In genomic region chr11:97149995-97150410, GRCm38 (mm10) we compare ENCODE assay signal across 8 mouse cellular contexts. TPM values are rescaled to one million over a fixed set of nuclear protein-coding genes. Genes with fewer than 3 reads are reported as not detected.
DNase-seq lines count a peak whose midpoint lies in the region; ATAC-seq and TF ChIP-seq lines count a peak whose summit lies in the region.

No protein-coding gene starts in this region.

- H3K4me3 ChIP-seq in embryonic facial prominence, embryonic 11.5 days (ENCODE audit: low read depth, low read length) = peak overlapping the region; percentile 75
- H3K4me3 ChIP-seq in kidney, adult 2 months (ENCODE audit: insufficient read depth, low read depth, low read length) = peak overlapping the region; percentile 77
- peak overlapping the region; percentile 57 for H3K4me3 ChIP-seq in liver, embryonic 16.5 days (ENCODE audit: low read depth, low read length)
- H3K4me3 ChIP-seq in neural tube, embryonic 14.5 days (ENCODE audit: low read depth, low read length) = peak overlapping the region; percentile 77

- H3K9me3 ChIP-seq in embryonic facial prominence, embryonic 11.5 days (replicated peaks; ENCODE audit: control insufficient read depth, low read length) = no peaks in the 10 kb centered on the region
- no peaks in the 10 kb centered on the region for H3K9me3 ChIP-seq in liver, embryonic 16.5 days (replicated peaks; ENCODE audit: control insufficient read depth, low read length)
- H3K9me3 ChIP-seq in neural tube, embryonic 14.5 days (ENCODE audit: control insufficient read depth, low read length) = no peaks in the 10 kb centered on the region

- no peak for TF ChIP-seq CTCF in kidney, adult 2 months (conservative IDR thresholded peaks at IDR 0.05; ENCODE audit: insufficient read depth, insufficient read length, low read depth, low read length)

- peak overlapping the region; percentile 92 for H3K4me2 ChIP-seq in embryonic facial prominence, embryonic 11.5 days (ENCODE audit: low read depth, low read length)
- peak overlapping the region; percentile 68 for H3K4me2 ChIP-seq in liver, embryonic 16.5 days (ENCODE audit: low read depth, low read length)
- H3K4me2 ChIP-seq in neural tube, embryonic 14.5 days (ENCODE audit: low read depth, low read length) = peak overlapping the region; percentile 51

- H3K4me1 ChIP-seq in embryonic facial prominence, embryonic 11.5 days (ENCODE audit: control insufficient read depth, insufficient read depth, low read length) = peaks cover 7% of the 10 kb centered on the region
- no peaks in the 10 kb centered on the region for H3K4me1 ChIP-seq in kidney, adult 2 months (ENCODE audit: control insufficient read depth, insufficient read depth, low read length)
- peaks cover 3% of the 10 kb centered on the region for H3K4me1 ChIP-seq in liver, embryonic 16.5 days (ENCODE audit: control insufficient read depth, low read depth, low read length)
- H3K4me1 ChIP-seq in neural tube, embryonic 14.5 days (ENCODE audit: control insufficient read depth, insufficient read depth, low read length) = peaks cover 21% of the 10 kb centered on the region

- 3% methylated on average over 14 of the region's 14 CpGs for WGBS in embryonic facial prominence, embryonic 11.5 days
- 7% methylated on average over 14 of the region's 14 CpGs for WGBS in kidney, adult 2 months
- 5% methylated on average over 14 of the region's 14 CpGs for WGBS in liver, embryonic 16.5 days (ENCODE audit: insufficient replicate concordance)
- WGBS in neural tube, embryonic 14.5 days = 3% methylated on average over 14 of the region's 14 CpGs

- no peak for ATAC-seq in embryonic facial prominence, embryonic 11.5 days (replicated peaks; ENCODE audit: insufficient number of reproducible peaks, low FRiP score, low TSS enrichment, low read depth)
- ATAC-seq in liver, embryonic 16.5 days (ENCODE audit: low read depth) = peak; percentile 48
- no peak; the same call in none of the 2 replicates for ATAC-seq in neural tube, embryonic 14.5 days (ENCODE audit: low read depth)

- peak overlapping the region; percentile 53 for H3K27ac ChIP-seq in embryonic facial prominence, embryonic 11.5 days (replicated peaks; ENCODE audit: low read depth, low read length)
- peak overlapping the region; percentile 88 for H3K27ac ChIP-seq in kidney, adult 2 months (ENCODE audit: insufficient read depth, low read depth, low read length)
- H3K27ac ChIP-seq in liver, embryonic 16.5 days (ENCODE audit: low read length) = peak overlapping the region; percentile 48
- peak overlapping the region; percentile 94 for H3K27ac ChIP-seq in neural tube, embryonic 14.5 days (ENCODE audit: low read depth, low read length)

- H3K36me3 ChIP-seq in embryonic facial prominence, embryonic 11.5 days (replicated peaks; ENCODE audit: control insufficient read depth, insufficient read depth, low read depth, low read length) = no peaks in the 10 kb centered on the region; the same call in 1 of the 2 replicates
- no peaks in the 10 kb centered on the region for H3K36me3 ChIP-seq in kidney, adult 2 months (ENCODE audit: control insufficient read depth, insufficient read depth, low read length)
- H3K36me3 ChIP-seq in liver, embryonic 16.5 days (ENCODE audit: control insufficient read depth, insufficient read depth) = no peaks in the 10 kb centered on the region
- H3K36me3 ChIP-seq in neural tube, embryonic 14.5 days (ENCODE audit: control insufficient read depth, insufficient read depth, low read length) = peaks cover 20% of the 10 kb centered on the region; the same call in 1 of the 2 replicates

- TF ChIP-seq POLR2A in kidney, adult 2 months (IDR thresholded peaks at IDR 0.05; ENCODE audit: low read depth, low read length) = no peak

- peak; percentile 23 for DNase-seq in thymus, postnatal 25 days
- no peak for DNase-seq in thymus, postnatal 36 days
- DNase-seq in embryonic facial prominence, embryonic 11.5 days (ENCODE audit: low spot score) = peak; percentile 30
- peak; percentile 90 to 91 for DNase-seq in heart, adult 9 months (ENCODE audit: low spot score in 2 of 2)
- DNase-seq in kidney, adult 2 months = peak; percentile 92
- no peak for DNase-seq in adipocyte (ENCODE audit: low spot score)

- no peaks in the 10 kb centered on the region for H3K27me3 ChIP-seq in embryonic facial prominence, embryonic 11.5 days (ENCODE audit: control insufficient read depth, insufficient read depth, low read length)
- no peaks in the 10 kb centered on the region; the same call in 1 of the 2 replicates for H3K27me3 ChIP-seq in kidney, adult 2 months (replicated peaks; ENCODE audit: control insufficient read depth, insufficient read depth, low read length)
- peaks cover 51% of the 10 kb centered on the region for H3K27me3 ChIP-seq in liver, embryonic 16.5 days (ENCODE audit: control insufficient read depth, insufficient read depth, low read depth, low read length)
- no peaks in the 10 kb centered on the region for H3K27me3 ChIP-seq in neural tube, embryonic 14.5 days (ENCODE audit: control insufficient read depth, insufficient read depth, low read length)

- peak overlapping the region; percentile 79 for H3K9ac ChIP-seq in embryonic facial prominence, embryonic 11.5 days (replicated peaks; ENCODE audit: low read length)
- 0 out of 2 replicates have a peak overlapping the region, but pooled peaks have one; percentile 16 for H3K9ac ChIP-seq in liver, embryonic 16.5 days (ENCODE audit: low read depth, low read length)
- H3K9ac ChIP-seq in neural tube, embryonic 14.5 days (replicated peaks; ENCODE audit: low read depth, low read length) = peak overlapping the region; percentile 95

RNA-seq across cellular contexts. Expression of gene Tbkbp1, which starts 1.3 kb away (rescaled TPM):
- polyA plus RNA-seq in embryonic facial prominence, embryonic 11.5 days (2014; fragmentation: Nextera tagmentation; extraction: Ambion mirVana) = 3.3 and 4.8 TPM in 2 replicates
- polyA plus RNA-seq in kidney, adult 2 months (2012; rRNA removed) = 10.4 and 12.1 TPM in 2 replicates
- polyA plus RNA-seq in liver, embryonic 16.5 days (2015; fragmentation: Nextera tagmentation; extraction: Ambion mirVana) = 0.84 and 1.1 TPM in 2 replicates
- 8.4 and 9.0 TPM in 2 replicates for polyA plus RNA-seq in neural tube, embryonic 14.5 days (2014; fragmentation: Nextera tagmentation; extraction: Ambion mirVana)

RNA-seq across cellular contexts. Expression of gene Tbx21, which starts 34.9 kb away (rescaled TPM):
- not detected in 2 replicates for polyA plus RNA-seq in embryonic facial prominence, embryonic 11.5 days (2014; fragmentation: Nextera tagmentation; extraction: Ambion mirVana)
- 0.20 and 0.56 TPM in 2 replicates for polyA plus RNA-seq in kidney, adult 2 months (2012; rRNA removed)
- polyA plus RNA-seq in liver, embryonic 16.5 days (2015; fragmentation: Nextera tagmentation; extraction: Ambion mirVana) = 0.15 and 0.18 TPM in 2 replicates
- 0.14 and 0.21 TPM in 2 replicates for polyA plus RNA-seq in neural tube, embryonic 14.5 days (2014; fragmentation: Nextera tagmentation; extraction: Ambion mirVana)

RNA-seq across cellular contexts. Expression of gene Kpnb1, which starts 37.7 kb away (rescaled TPM):
- 98.7 and 103 TPM in 2 replicates for polyA plus RNA-seq in embryonic facial prominence, embryonic 11.5 days (2014; fragmentation: Nextera tagmentation; extraction: Ambion mirVana)
- polyA plus RNA-seq in kidney, adult 2 months (2012; rRNA removed) = 22.3 and 25.6 TPM in 2 replicates
- 14.5 and 15.9 TPM in 2 replicates for polyA plus RNA-seq in liver, embryonic 16.5 days (2015; fragmentation: Nextera tagmentation; extraction: Ambion mirVana)
- 32.1 and 38.0 TPM in 2 replicates for polyA plus RNA-seq in neural tube, embryonic 14.5 days (2014; fragmentation: Nextera tagmentation; extraction: Ambion mirVana)

Comparison
In these comparisons a context has a peak if more than half of its experiments do, and no peak if none do; other contexts are left out.
1. DNase-seq: peak in thymus, postnatal 25 days (single experiment), embryonic facial prominence, embryonic 11.5 days (single experiment), heart, adult 9 months (2 of 2) and kidney, adult 2 months (single experiment); none in thymus, postnatal 36 days (0 of 2) and adipocyte (single experiment).
2. H3K9ac ChIP-seq: peak in every context shown above with its lines; median percentile 95 in neural tube, embryonic 14.5 days; 79 in embryonic facial prominence, embryonic 11.5 days; 16 in liver, embryonic 16.5 days.
3. Peak in every context shown above with its lines, with median percentiles within 50 percentile points of each other: H3K27ac ChIP-seq, H3K4me2 ChIP-seq and H3K4me3 ChIP-seq.